Mouse (Mus musculus) fibroblast of lung, adult 2 months (primary cell): ENCODE measurements around the gene Eif4b.
A peak's percentile ranks its signal among the peaks of the same experiment; 100 is the strongest.

ENCODE experiments used
- DNase-seq: peaks from one replicate; pipeline ENCODE4 v3.0.0-alpha.2; 2011; ENCODE audit warnings: low read depth

Eif4b gene

DNA sequence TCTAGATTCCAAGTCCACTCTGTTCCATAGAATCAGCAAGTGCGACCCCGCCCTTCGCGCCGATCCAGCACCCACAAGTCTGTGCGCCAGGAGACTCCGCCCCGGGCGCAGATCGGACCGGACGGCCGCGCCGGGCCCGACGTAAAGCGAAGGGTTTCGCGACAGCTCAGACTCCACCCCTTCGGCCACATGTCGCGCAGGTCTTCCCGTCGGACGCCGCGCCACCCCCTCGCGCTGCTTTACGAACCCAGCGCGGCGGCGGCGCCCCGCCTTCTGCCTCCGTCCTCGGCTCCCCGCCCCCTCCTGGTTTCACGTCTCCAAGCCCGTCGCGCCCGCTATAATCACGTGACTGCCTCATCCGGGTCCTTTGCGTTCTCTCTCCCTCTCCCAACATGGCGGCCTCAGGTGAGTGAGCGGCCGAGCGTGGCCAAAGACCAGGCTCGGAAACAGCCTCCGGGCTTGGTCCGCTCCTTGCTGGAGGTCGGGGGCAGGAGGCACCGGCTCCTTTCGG is at the start of gene Eif4b:
Gene Eif4b, plus strand, starts transcription at position 215 of the 511 bp plus-strand sequence.
- DNase-seq = peak; percentile 98

DNA sequence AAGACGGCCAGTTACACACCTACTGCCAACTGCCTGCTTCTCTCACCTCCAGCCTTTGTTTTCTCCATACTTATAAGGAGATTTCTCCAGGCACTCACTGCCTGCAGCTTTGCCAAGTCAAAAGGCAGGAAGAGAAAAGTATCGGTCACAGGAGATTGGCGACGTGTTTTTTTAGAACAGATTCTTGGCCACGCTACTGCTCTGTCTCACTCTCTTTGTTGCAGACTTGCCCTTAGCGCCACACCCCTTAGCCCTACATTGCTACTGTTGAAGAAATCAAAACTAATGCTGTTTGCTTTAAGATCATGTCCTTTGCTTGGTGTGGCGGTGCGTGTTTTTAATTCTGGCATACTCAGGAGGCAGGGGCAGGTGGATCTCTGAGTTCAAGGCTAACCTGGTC is 49.7 kb upstream of the Eif4b start:
- no peak for DNase-seq

DNA sequence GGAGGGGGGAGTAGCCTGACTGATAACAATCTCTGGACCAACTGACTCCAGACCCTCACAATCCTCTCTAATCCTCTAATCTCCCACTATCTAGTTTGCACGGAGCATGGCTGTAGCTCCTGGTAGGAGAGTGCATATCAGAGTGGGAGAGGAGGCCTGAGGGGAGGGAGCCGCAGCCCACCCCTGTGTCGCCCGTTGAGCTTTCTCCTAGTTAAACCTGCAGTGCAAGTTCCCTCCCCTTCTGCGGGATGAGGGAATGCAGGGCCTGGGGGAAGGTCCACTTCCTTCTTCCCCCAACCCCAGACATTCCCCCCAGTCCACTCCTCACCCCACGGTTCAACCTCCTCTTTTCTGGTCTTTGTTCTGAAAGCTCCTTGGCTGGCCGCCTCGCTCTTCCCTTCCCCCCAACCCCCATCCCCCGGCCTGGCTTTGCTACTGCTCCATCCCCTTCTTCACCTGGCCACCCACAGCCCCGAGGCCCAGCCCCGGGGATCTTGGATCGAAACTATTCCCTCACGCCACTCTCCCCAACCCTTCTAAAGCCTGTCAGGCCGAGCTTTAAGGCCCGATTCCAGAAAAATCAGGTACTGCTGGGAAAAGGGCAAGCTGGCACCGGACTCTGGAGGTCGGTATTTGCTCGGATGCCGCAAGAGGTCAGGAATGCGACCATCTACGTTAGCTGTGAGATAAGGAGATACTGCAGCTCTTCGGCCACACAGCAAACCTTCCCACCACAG is 48.3 kb upstream of the Eif4b start:
- no peak for DNase-seq

DNA sequence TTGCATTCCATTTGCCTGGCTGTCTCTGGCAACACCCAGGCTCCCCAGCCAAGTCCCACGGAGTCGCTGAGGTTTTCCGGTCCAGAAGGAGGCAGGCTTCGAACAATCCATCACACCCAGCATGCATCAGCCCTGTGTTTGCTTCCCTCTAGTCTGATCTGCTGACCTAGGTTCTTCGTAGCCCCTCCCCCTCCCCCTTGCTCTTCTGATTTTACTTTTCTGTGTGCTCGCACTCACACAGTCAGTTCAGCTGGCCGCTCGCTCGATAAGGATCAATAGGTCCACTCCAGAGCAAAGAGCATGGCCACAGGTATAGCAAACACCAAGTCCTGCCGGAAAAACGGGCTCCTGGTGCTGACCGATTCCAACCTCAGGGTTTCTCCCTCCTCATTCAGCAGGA is 47.1 kb upstream of the Eif4b start:
- DNase-seq = no peak

DNA sequence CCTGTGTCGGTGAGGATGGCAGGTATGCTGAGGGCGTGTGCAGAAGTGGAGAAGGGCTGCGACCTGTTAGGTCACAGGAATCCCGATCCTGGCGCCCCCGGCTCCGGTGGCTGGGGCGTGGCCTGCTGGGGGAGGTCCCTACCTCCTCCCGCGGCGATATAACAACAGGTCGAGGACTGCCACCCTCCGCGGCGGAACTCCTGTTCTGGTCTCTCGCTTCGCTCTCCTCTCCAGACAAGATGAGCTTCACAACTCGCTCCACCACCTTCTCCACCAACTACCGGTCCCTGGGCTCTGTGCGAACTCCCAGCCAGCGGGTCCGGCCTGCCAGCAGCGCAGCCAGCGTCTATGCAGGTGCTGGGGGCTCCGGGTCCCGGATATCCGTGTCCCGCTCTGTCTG is 45.5 kb upstream of the Eif4b start, which contains the start of gene Krt18:
Gene Krt18, plus strand, starts transcription at position 141 of the 400 bp plus-strand sequence.
- DNase-seq = no peak

DNA sequence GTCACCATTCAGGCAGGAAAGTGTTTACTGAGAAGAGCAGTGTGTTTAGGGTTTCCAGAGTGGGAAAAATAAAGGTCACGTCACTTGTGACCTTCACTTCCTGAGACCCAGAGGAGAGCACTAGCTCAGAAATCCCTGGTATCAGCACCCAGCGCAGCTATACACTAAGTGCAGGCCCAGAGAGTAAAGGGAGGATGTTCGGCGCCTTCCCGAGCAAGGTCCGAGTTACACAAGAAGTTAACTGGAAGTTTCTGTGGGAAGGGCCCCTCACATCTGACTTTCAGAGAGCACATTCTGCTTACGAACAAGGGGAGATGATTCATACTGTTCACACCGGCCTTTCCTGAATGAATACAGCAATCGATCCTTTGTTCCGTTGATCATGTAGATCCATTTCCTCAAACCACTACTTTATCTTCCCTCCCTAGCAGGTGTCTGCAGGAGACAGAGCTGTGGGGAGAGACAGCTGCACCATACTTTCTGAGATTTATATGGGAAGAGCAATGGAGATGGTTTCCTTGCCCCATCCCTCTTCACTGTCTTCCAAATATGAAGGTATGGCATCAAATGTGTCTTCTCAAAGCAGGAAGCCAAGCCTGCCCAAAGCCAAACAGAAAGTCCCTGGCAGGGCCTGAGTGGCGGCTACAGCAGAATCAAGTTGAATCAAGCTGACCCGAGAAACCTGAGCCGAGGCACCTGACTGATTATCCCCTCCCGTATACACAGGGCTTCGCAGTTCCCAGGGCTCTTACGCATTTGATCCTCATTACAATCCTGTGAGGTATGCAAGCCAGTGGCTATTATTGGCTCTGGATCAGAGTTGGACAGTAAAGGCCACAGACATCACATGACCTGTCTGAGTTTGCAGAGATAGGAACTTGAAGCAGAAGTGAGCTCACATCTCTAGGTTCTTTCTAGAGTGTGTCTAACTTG is 39.2 kb upstream of the Eif4b start:
- DNase-seq = no peak

DNA sequence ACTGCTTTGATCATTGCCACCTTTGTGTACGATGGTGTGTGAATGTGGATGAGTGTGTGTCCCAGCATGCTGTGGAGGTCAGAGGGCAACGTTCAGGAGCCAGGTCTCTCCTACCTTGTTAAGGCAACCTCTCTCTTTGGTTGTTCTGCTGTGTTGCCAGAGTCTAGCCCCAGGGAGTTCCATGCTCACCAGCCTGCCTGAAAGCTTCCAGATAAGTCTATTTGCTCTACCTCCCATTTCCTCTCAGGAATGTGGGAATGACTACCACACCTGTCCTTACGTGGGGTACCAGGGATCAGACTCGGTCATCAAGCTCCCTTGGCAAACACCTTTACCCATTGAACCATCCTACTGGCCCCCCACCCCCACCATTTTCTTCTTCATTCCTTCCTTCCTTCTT is 33.3 kb upstream of the Eif4b start:
- no peak for DNase-seq

DNA sequence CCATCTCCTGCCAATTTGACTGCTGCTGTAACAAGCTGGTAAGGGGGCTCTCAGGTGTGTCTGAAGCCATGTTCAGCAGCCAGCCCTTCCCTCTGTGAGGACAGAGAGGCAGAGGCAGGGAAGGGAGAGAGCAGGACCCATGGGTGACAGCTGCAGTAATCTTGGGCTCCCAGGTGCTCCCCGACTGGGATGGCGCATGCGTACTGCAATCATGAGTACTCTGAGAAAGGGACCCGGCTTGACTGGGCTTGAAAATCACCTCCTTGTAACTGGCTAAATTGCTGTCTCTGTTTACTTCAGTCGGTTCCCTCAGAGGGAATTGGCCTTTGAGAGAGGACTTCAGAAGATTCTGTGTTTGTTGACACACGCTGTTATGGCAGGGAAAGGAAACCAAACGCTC is 31.6 kb upstream of the Eif4b start:
- DNase-seq = no peak

DNA sequence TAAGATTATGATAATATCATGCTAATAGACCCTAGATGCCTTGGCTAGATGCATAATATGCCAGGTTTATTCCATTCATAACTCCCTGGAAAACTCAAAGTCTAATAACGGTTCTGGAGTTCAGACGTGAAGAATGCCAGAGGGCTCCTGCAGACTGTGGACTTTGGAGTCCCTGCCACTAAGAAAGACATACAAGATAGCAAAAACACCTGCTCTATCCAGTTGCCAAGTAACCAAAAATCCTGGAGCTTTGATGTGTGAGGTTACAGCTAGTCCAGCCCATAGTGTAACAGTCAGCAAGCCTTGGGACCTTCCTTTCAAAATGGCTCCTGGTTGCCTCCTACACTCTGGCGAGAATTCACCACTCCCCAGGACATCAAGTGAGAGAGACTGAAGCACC is 28.8 kb upstream of the Eif4b start:
- DNase-seq = no peak

DNA sequence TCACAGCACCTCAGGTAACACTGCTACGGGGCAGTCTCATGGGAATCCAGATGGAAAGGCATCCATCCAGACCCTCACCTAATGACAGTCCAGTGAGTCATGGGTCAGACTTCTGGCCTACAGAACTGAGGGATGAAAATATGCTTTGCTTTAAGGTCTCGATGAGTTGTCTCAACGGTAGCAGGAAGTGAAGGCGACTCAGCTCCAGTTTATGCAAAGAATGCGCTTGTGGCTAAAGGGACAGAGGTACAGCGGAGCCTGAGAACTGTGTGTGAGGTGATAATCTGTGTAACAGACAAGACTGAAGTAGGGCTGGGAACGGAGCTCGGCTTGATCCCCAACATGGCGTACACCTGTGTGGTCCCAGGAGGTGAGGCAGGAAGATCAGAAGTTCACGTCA is 27.9 kb upstream of the Eif4b start:
- no peak for DNase-seq

DNA sequence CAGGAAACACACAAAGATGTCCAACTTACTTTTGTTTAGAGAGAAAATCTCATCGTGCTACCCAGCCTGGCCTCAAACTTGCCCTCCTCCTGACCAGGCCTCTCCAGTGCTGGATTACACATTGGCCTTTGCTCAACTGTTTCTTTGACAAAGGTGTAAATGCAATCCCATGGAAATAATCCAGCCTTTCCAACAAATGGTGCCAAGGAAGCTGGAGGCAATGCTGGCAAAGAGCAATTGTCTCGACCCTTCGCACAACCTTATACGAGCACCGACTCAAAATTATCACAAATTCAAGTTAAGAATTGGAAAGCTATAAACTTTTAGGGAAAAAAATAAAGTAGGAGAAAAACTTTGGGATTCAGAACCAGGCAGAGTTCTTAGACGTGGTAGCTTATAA is 25.6 kb upstream of the Eif4b start:
- DNase-seq = no peak

DNA sequence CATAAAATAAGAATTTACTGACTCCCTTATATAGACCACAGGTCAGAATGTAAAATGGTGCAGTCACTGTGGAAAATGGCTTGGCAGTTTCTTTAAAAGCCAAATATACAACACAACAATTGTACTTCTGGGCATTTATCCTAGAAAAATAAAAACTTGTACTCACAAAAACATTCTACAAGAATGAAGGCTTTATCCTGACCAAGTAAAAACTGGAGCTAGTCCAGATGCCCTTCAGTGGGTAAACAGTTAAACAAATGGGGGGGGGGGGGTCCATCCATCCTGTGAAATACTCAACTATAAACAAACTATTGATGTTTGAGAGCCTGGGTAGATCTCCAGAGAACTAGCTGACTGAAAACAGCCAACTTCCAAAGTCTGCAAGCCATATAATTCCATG is 23.7 kb upstream of the Eif4b start:
- DNase-seq = no peak

DNA sequence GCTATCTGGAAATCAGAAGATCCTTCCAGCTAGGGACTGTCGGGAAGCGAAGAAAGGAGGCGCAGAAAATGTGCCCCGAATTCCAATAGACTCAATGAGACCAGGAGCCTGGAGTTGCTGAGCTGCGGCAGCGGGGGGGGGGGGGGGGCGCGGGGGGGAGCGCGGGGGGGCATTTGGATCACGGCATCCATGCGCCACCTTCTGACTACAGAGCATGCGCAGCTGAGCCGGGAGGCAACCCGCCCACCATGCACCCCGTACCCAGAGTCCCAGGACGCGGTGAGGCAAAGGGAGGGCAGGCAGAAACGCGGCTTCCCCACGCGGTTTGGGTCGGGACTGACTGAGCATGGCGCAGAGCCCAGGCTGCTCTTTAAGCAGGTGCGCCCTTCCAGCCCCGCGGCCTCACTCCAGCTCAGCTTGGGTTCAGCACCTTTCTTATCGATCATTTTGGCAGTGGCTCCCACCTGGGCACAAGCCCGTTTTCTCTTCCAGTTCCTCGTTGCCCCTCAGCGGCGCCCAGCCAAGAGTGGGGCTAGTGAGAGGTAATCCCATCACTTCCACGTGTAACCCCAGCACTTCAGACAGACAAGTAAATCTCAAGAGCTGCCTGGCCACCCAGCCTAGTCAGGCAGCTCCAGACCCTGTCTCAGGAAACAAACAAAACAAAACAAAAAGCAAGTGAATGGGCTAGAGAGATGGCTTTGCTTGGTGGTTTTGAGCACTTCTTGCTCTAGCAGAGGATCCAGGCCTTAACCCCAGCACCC is 21.5 kb upstream of the Eif4b start:
- DNase-seq = no peak

DNA sequence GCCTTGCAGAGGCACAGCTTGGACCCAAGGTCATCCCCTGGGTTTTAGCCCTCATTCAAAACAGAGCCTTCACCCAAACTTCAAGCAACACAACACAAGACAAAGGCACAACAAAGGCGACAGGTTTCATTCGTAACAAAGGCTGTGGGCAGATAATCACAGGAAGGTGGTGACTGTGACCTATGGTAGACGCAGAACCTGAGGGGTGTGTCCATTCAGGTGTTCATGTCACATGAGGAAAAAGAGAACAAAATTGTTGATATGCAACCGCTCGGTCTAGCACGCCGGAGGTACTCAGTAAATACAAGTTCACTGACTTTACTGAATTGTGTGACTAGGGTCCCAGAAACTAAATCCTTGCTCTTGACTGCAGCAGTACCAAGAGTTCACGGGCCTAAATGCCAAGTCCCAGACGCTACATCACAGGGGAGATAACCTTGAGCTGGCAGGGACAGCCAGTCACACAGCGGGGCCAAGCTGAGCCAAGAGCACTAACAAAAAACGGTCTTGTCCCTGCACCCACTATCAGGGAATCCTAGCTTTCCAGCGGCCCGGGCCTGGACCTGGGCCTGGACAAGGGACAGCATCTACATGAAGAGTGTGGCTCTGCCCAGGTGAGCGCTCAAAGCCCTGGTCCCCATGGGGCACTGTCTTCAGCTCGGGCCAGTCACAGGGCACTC is 16.9 kb upstream of the Eif4b start:
- DNase-seq = no peak

DNA sequence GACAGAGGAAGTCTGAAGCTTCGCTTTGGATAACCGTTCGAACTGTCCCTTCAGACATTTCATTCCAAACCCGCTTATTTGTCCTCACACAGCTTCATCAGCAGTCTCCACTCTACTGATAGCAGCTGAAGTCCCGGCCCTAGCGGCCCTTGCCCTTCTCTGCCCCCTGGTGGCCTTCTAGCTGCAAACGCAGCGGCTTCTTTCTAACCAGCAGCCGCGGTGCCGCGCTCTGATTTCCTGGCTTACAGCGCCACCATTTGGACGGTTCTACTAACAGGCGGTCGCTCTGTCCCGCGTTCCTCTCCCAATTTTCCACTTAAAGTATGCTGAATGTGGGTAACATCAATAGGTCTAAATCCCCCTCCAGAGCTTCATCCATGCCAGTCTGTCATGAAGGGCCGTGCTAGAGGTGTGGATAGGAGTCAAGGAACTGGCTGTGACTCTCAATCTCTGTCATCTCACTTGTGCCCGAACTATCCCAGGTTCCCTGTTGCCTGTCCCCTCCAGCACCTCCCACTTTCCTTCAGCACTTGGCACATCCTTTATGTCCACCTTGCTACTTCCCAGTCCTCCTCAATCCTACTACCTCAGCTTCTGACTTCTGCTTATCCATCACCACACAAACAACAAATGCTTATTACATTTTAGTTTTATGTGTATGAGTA is 7.8 kb upstream of the Eif4b start:
- DNase-seq = peak; percentile 71

DNA sequence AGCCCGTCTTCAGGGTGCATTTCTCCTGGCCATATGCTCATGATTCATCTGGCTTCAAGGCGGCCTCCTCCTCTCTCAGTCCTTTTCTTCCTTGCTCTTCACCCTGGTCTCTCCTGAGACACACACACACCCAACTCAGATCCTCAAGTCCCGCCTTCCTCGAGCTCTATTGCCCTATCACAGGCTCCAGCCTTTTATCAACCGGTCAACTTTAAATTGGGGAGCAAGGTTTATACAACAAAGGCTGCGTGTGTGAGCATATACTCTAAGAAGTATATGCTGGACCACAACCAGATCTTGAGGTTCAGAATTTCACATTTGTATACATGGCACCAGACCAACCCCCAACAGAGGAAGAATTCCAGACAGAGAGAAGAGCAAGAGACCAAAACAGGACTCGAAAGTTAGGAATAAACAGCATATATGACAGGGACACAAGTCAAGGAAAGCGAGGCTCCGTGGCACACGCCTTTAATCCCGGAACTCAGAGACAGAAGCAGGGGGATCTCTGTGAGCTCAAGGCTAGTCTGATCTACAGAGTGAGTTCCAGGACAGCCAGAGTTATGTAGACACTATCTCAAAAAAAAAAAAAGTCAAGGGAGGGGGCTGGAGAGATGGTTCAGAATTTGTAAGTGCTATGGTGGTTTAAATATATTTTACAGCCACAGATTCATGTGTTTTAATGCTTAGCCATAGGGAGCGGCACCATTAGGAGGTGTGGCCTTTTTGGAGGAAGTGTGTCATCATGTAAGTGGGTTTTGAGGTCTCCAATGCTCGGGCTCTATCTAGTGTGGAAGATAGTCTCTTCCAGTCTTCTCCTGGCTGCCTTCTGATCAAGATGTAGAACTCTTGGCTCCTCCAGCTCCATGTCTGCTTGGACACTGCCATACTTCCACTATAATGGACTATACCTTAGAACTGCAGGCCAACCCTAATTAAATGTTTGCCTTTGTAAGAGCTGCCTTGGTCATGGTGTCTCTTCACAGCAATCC is 2.8 kb upstream of the Eif4b start:
- DNase-seq = no peak

DNA sequence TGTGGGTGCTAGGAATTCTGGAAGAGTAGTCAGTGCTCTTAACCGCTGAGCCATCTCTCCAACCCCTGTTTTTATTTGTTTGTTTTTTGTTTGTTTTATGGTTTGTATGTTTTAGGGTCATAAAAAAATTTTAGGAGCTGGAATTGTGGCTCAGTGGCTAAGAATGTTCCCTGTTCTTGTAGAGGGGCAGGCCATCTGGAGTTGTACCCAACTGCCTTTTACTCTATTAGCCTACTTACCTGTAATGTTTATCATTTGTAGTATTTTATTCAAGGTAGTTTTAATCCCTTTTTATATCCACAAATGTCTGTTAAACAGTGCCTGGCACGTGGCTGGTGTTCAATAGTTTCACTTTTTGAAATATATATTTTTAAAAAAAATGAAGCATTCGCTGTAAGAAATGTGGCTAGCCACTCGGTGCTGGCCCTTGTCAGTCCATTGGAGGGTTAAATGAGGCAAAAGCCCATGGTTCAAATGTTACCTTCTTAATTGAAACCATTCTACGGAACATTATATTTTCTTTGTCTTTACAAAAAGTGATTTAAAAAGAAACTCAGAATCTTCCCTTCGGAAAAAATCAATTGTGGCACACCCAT is 512 bp upstream of the Eif4b start:
- no peak for DNase-seq

DNA sequence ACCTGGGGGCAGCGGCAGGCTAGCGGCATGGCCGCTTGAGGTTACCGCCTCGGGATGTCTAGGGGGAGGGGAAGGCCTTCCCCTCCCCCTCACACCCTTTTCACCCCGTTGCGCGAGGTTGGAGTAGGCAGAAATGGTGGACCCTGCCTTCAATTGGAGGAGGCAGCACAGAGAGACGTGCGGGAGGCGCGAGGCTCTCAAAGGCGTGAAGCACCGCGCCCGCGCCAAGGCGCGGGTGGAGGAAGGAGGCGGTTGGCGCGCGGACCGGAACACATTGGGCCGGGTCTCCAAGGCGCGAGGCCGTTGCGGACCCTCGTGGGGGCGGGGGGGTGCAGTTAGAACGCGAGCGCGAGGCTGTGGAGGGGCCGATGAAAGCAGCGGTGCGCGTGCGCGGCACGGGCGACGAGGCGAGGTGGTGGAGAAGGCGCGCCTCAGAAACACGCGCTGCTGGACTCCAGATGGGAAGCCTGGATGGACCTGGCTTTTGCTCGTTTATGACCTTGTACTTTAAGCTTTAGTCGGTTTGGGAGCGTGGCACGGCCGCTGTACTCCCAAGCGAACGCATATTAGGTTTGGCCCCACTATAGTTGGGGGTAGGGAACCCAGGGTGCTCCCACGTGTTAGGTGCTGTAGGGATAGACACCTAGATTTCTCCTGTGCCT is 628 bp downstream of the Eif4b start:
- no peak for DNase-seq
